Mouse (Mus musculus): ENCODE data around the gene Sebox.

The Sebox gene

GRCm38 (mm10) chr11:78502909-78503650, at the start of gene Sebox:
Sebox (plus strand) TSS chr11:78503447.
- DNase-seq, result no peak

- peak; percentile 70 to 87 for DNase-seq
Observed at GRCm38 (mm10) chr11:78453675-78454074, 49.6 kb upstream of the Sebox start.

GRCm38 (mm10) chr11:78454276-78454675, 49.0 kb upstream of the Sebox start:
- no peak for DNase-seq

- peak; percentile 47 to 71 for DNase-seq
Observed at GRCm38 (mm10) chr11:78455308-78455707, 47.9 kb upstream of the Sebox start.

- DNase-seq, result no peak
Observed at GRCm38 (mm10) chr11:78458740-78459139, 44.5 kb upstream of the Sebox start.

- DNase-seq, result no peak
Observed at GRCm38 (mm10) chr11:78461894-78462293, 41.4 kb upstream of the Sebox start.

- DNase-seq, result no peak
Observed at GRCm38 (mm10) chr11:78462669-78463068, 40.6 kb upstream of the Sebox start.

GRCm38 (mm10) chr11:78463286-78464036, 39.8 kb upstream of the Sebox start:
- no peak for DNase-seq

- DNase-seq, result no peak
Observed at GRCm38 (mm10) chr11:78465116-78465515, 38.1 kb upstream of the Sebox start.

GRCm38 (mm10) chr11:78465568-78466180, 37.6 kb upstream of the Sebox start, which contains the start of gene Slc46a1:
Slc46a1 (plus strand) TSS chr11:78465697.
- peak; percentile 91 to 93 for DNase-seq

- peak in 1 of 2 experiments; percentile 3 for DNase-seq
Observed at GRCm38 (mm10) chr11:78466242-78466912, 36.9 kb upstream of the Sebox start.

- no peak for DNase-seq
Observed at GRCm38 (mm10) chr11:78467515-78467914, 35.7 kb upstream of the Sebox start.

GRCm38 (mm10) chr11:78467932-78468331, 35.3 kb upstream of the Sebox start:
- DNase-seq, result no peak

GRCm38 (mm10) chr11:78471326-78472103, 31.7 kb upstream of the Sebox start:
- no peak for DNase-seq

GRCm38 (mm10) chr11:78475289-78475688, 28.0 kb upstream of the Sebox start:
- no peak for DNase-seq

- DNase-seq, result no peak
Observed at GRCm38 (mm10) chr11:78483639-78484038, 19.6 kb upstream of the Sebox start.

- peak; percentile 70 to 80 for DNase-seq
Observed at GRCm38 (mm10) chr11:78488168-78488567, 15.1 kb upstream of the Sebox start.

GRCm38 (mm10) chr11:78490781-78491241, 12.4 kb upstream of the Sebox start:
- peak; percentile 8 to 47 for DNase-seq

GRCm38 (mm10) chr11:78495904-78496303, 7.3 kb upstream of the Sebox start:
- DNase-seq, result peak in 1 of 2 experiments; percentile 51

GRCm38 (mm10) chr11:78497071-78497541, 6.1 kb upstream of the Sebox start:
- peak in 1 of 2 experiments; percentile 13 for DNase-seq

Measured in kidney, postnatal 25 days (tissue).